Mouse (Mus musculus) heart, postnatal 25 days (tissue): ENCODE results near the gene Anks1b. TPM values are rescaled to one million over a fixed set of nuclear protein-coding genes. Genes with fewer than 3 reads are reported as not detected.

ENCODE experiments used
- DNase-seq: peaks from one replicate; pipeline ENCODE4 v3.0.0; 2022; ENCODE audit warnings: low spot score
- intact Hi-C: fragments of 180-260 bp; cut with DNase I; formaldehyde crosslinking; loops from one replicate; pipeline ENCODE4 v1.15.1; 2025
- total RNA-seq, 2 experiments: library from RNA; stranded (reverse); gene quantifications; 2 replicates each; pipeline ENCODE4 v1.2.3; 2021

Gene Anks1b
- total RNA-seq, 2 experiments from 2014 or later, result 0.48 to 0.70 TPM

DNA sequence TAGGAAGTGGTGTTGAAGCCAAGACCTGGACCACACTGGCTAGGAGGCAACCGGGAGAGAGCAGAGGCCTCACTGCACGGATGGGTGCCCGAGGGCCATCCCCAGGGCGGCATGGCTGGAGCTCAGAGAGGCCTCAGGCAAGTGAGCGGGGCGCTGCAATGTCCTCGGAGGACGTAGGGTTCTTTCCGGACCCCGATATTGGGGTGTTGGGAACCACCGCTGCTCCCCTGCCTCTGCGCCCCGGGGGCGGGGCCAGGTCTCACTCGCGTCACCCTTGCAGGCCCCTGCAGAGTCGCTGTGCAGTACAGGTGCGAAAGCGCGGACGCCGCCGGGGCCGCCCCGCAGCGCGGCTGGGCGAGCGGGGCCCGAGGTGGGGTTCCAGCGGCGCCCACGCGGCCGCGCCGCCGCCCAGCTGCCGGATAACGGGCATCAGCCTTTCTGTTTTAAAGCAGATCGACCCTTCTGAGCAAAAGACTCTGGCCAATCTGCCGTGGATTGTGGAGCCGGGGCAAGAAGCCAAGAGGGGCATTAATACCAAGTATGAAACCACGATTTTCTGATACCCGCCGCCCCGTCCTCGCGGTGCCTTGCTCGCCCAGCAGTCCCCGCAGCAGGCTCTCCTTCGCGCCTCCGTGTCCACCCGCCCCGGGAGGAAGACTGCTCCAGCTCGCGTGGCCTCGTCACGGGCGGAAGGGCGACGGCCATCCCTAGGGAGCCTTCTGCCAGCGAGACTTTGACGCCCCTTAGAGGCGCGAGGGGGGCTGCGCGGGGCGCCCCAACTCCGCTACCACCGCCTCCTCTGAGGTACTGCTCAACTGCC is 1096.3 kb downstream of the Anks1b start:
- intact Hi-C loops, result no loop called here
- peak; percentile 45 for DNase-seq

DNA sequence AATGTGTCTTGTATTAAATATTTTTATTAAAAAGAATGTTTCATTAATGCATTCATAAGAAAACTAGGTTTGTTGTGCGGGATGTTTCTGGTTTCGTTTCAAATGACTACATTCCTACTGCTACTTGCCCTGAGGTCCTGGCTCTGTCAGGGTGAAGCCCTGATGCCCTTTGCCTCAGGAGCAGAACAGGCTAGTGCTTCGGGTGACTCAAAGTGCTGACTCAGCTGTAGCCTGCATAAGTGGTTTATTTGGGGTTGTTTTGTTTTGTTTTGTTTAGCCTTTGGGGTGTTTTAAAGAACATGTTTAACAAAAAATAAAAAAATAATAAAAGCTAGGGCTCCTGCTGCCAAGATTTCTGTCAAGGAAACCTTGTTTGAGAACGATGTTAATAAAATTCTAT is 1097.3 kb downstream of the Anks1b start:
- intact Hi-C loops, result no loop called here
- no peak for DNase-seq

- DNase-seq, result no peak
- intact Hi-C loops, result no loop called here
Observed at GRCm38 (mm10) chr10:90974084-90974483, 1100.8 kb downstream of the Anks1b start.

DNA sequence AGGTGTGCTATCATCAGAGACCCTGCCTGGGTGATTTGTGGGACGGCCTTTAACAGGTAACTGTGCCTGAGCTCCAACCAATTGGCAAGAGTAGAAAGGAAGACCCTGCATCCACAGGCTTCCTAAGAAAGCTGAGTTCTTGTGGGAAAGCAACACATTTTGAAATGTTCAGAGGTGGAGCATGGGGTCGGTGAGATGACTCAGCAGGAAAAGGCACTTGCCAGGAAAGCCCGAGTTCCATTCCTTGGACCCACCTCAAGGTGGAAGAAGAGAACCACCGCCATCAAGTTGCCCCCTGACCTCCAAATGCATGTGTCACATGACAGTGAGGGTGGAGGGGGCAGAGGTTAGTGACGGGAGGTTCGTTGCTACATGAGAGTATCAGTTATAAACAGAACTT is 1101.2 kb downstream of the Anks1b start:
- intact Hi-C loops, result no loop called here
- DNase-seq, result no peak

GRCm38 (mm10) chr10:90981811-90982210 is 1108.5 kb downstream of the Anks1b start:
- intact Hi-C loops, result no loop called here

DNA sequence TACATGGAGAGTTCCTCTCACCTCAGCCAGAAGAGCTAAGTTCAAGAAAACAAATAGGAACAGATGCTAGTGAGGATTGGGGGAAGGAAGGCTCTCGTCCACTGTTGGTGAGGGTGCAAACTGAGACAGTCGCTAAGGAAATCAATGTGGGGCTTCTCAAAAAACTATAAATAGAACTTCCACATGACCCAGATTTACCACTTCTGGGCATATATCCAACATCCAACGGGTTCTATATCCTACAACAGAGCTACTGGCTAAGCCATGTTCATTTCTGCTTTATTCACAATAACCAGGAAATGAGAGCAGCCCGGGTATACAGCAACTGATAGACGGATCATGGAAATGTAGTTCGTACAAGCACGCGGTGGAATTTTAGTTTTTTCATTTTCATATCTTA is 1109.7 kb downstream of the Anks1b start:
- no peak for DNase-seq

More at GRCm38 (mm10) chr10:90981811-90982210, 1108.5 kb downstream of the Anks1b start:
- DNase-seq, result no peak

GRCm38 (mm10) chr10:90990340-90990739 is 1117.0 kb downstream of the Anks1b start:
- DNase-seq, result no peak
- intact Hi-C loops, result no loop called here

More for the DNA sequence above, 1109.7 kb downstream of the Anks1b start:
- intact Hi-C loops, result no loop called here

DNA sequence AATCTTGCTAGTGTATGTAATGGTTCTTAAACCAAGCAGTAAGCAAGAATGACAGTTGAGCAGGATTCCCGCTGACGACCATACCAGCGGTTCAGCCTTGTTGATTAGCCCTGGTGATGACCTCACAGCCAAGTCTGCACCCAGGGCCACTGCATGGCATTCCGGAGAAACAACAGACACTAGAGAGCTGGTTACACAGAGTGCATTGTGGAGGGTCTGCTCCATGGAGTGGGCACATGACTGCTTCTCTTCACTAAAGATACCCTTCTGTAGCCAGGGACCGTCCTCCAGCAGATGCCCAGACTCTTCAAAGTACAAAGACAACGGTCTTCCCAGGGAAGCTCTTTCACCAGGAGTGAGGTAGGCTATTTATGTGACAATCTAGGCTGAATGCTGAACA is 1118.9 kb downstream of the Anks1b start:
- no peak for DNase-seq
- intact Hi-C loops, result no loop called here

DNA sequence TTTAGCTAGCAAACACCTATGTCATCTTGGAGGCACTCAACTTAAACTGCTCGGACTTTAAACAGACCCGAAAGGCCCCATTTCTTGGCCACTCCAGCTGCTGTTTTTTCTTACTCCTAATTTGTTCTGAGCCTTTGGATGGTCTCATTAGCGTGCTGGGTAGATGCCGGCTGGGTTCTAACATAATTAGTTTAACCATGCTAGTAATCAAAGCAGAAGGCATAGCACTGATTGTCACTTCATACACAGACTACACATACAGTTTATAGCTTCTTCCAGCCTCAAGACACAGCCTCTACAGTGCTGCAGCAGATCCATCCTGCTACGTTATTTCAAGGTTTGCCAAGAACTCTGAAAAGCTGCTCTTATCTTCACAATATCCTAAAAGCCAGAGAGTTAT is 1120.6 kb downstream of the Anks1b start:
- no peak for DNase-seq
- intact Hi-C loops, result no loop called here

DNA sequence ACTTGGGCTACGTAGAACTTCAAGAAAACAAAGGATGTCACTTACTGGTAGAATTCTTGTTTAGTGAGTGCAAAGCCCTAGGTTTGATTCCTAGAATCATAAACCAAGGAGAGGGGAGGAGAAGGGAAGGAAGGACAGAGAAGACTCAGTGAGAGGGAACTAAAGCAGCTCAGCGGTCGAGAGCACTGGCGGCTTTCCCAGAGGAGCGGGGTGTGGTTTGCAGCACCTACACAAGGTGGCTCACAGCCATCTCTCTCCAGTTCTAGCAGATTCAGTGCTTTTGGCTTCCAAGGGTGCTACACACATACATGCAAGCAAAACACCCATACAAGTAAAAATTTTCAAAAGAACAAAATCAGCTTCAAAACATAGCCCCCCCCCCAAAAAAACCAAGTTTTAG is 1126.6 kb downstream of the Anks1b start:
- DNase-seq, result no peak
- intact Hi-C loops, result no loop called here

DNA sequence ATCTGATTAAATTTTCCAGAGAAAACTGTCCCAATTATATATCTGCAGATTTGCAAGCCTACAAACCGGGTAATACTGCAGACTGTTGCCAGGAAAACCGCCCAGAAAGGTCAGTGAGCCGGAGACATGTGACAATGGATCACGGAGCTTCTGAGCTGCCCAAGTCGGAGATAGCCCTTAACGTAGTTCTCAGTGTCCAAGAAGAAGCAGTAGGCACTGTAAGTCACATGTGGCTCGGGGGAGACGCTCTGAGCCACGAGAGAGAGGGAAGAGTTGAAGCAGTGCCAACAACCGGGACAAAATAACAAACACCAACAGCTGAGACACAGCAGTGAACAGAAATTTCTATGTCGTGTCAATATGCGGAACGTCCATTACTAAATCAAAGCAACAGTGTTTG is 1128.1 kb downstream of the Anks1b start:
- peak; percentile 24 for DNase-seq

DNA sequence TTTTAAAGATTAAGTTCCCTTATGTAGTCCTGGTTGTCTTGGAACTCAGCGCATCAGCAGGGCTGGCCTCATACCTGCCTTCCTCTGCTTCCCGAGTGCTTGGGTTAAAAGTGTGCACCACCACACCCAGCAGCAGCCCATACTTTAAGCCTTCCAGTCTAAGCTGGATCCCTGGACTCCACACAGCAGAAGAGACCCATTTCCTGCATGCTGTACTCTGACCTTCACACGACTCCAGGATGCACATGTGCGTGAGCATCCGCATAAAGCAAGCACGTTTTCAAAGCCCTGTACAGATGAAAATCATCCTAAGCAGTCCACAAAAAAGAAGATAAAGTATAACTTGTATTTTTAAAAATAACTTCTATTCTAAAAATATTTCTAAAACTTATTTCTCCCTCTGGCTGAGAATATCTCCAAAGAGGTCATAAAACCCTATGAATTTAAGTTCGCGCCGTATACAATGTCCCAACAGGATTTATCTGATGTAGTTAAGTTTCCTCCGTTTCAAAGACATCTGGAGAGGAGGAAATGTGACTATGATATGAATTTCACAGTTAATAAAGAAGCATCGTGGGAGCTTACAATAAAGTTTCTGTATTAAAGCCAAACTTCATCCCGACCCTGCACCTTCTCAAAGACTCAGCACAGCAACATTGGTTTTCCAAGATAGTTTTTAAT is 1132.7 kb downstream of the Anks1b start:
- no peak for DNase-seq
- intact Hi-C loops, result no loop called here

More for the DNA sequence above, 1128.1 kb downstream of the Anks1b start:
- intact Hi-C loops, result no loop called here

Other genes with a start within 250 kb of the Anks1b start
- gene Scyl2, start 187.2 kb upstream of the Anks1b start, total RNA-seq, result 10 to 100 TPM; 14.9 to 16.3 TPM
- 10 to 100 TPM; 11.5 to 12.2 TPM for gene Actr6, start 141.2 kb upstream of the Anks1b start, total RNA-seq
- 10 to 100 TPM; 23.0 to 25.0 TPM for gene Uhrf1bp1l, start 128.5 kb upstream of the Anks1b start, total RNA-seq